Mouse (Mus musculus) mouse trophoblast stem cell (cell line): ENCODE measurements around the gene Gng3.
"Not testable (repeated sequence)": the region's sequence is repeated elsewhere in the genome, so short reads cannot be mapped to it uniquely, and the experiment has no call there.

Experiments
- in situ Hi-C, 2 experiments: fragments of 300-500 bp; cut with MseI, MboI; formaldehyde crosslinking; loops; 2 replicates in 1 of 2; 3 replicates in 1 of 2; pipeline ENCODE4 v1.15.1; 2025

Gng3 gene

GRCm38 (mm10) chr19:8839103-8839907 is at the start of gene Gng3:
Gene Gng3, minus strand, starts transcription at chr19:8839194.
- in situ Hi-C loops = no loop called here

- in situ Hi-C loops = no loop called here
These were observed 48.8 kb upstream of the Gng3 start for GRCm38 (mm10) chr19:8887585-8888463.

- in situ Hi-C loops = no loop called here
These were observed 48.1 kb upstream of the Gng3 start for GRCm38 (mm10) chr19:8886916-8887584.

GRCm38 (mm10) chr19:8883616-8884015 is 44.6 kb upstream of the Gng3 start, which contains the start of the genes Lbhd1 and Gm49403:
Gene Lbhd1, plus strand, starts transcription at chr19:8883732.
Gene Gm49403, plus strand, starts transcription at chr19:8883930.
- in situ Hi-C loops = no loop called here

GRCm38 (mm10) chr19:8881034-8881392 is 42.0 kb upstream of the Gng3 start:
- in situ Hi-C loops = no loop called here

GRCm38 (mm10) chr19:8880311-8881033 is 41.5 kb upstream of the Gng3 start, which contains the start of gene Uqcc3:
Gene Uqcc3, minus strand, starts transcription at chr19:8880923.
- in situ Hi-C loops = no loop called here

- in situ Hi-C loops = no loop called here
These were observed 36.0 kb upstream of the Gng3 start for GRCm38 (mm10) chr19:8875031-8875430.

GRCm38 (mm10) chr19:8872266-8872840 is 33.4 kb upstream of the Gng3 start:
- in situ Hi-C loops = no loop called here

- in situ Hi-C loops = no loop called here
These were observed 32.5 kb upstream of the Gng3 start, which contains the start of gene Ubxn1 for GRCm38 (mm10) chr19:8871267-8872186. Gene Ubxn1, plus strand, starts transcription at chr19:8871496.

- in situ Hi-C loops = no loop called here
These were observed 31.8 kb upstream of the Gng3 start for GRCm38 (mm10) chr19:8870838-8871237.

- in situ Hi-C loops = not testable (repeated sequence)
These were observed 31.4 kb upstream of the Gng3 start for GRCm38 (mm10) chr19:8870381-8870780.

- in situ Hi-C loops = no loop called here
These were observed 25.3 kb upstream of the Gng3 start for GRCm38 (mm10) chr19:8864265-8864664.

- in situ Hi-C loops = loop anchor here (5.0 to 10.0 kb wide), 2 partner anchors 246 to 253 kb away; no protein-coding TSS in a partner anchor
These were observed 20.0 kb upstream of the Gng3 start for GRCm38 (mm10) chr19:8859018-8859417.

GRCm38 (mm10) chr19:8857689-8858088 is 18.7 kb upstream of the Gng3 start:
- in situ Hi-C loops = loop anchor here (5.0 to 10.0 kb wide), 2 partner anchors 247 to 255 kb away; no protein-coding TSS in a partner anchor

- in situ Hi-C loops = loop anchor here in 1 of 2 experiments (10.0 kb wide), 1 partner anchor 252 kb away; no protein-coding TSS in a partner anchor
These were observed 14.1 kb upstream of the Gng3 start for GRCm38 (mm10) chr19:8853117-8853516.

- in situ Hi-C loops = loop anchor here in 1 of 2 experiments (10.0 kb wide), 1 partner anchor 252 kb away; no protein-coding TSS in a partner anchor
These were observed 13.4 kb upstream of the Gng3 start for GRCm38 (mm10) chr19:8852236-8852928.

GRCm38 (mm10) chr19:8851639-8852038 is 12.6 kb upstream of the Gng3 start:
- in situ Hi-C loops = loop anchor here in 1 of 2 experiments (10.0 kb wide), 1 partner anchor 253 kb away; no protein-coding TSS in a partner anchor

GRCm38 (mm10) chr19:8850402-8850901 is 11.5 kb upstream of the Gng3 start, which contains the start of gene Lrrn4cl:
Gene Lrrn4cl, plus strand, starts transcription at chr19:8850768.
- in situ Hi-C loops = loop anchor here in 1 of 2 experiments (10.0 kb wide), 1 partner anchor 254 kb away; no protein-coding TSS in a partner anchor
